Comparison of ENCODE assay signal across 8 mouse cellular contexts in genomic region chr11:72795455-72796295, GRCm38 (mm10). TPM values are rescaled to one million over a fixed set of nuclear protein-coding genes. Genes with fewer than 3 reads are reported as not detected.
A peak's percentile ranks its signal among the peaks of the same experiment; 100 is the strongest.
DNase-seq lines count a peak whose midpoint lies in the region; ATAC-seq lines count a peak whose summit lies in the region.

Gene Cyb5d2, minus strand, starts transcription at chr11:72796142.
Gene Zzef1, plus strand, starts transcription at chr11:72796226.

- DNase-seq in adipocyte (ENCODE audit: low spot score) = peak; percentile 97
- DNase-seq in embryo, embryonic 10 days (ENCODE audit: low spot score) = peak; percentile 98
- peak; percentile 90 for DNase-seq in gastrocnemius, postnatal 10 days
- DNase-seq in induced T-regulatory cell, adult 2 months (ENCODE audit: low read depth) = peak; percentile 98
- DNase-seq in left cerebral cortex, adult 9 months (ENCODE audit: low spot score in 2 of 2) = peak; percentile 91 to 95
- DNase-seq in right cerebral cortex, postnatal 14 days = peak; percentile 92
- DNase-seq in urinary bladder, postnatal 36 days (ENCODE audit: low spot score in 2 of 2) = peak; percentile 86 to 95

- peak; percentile 95 for ATAC-seq in megakaryocyte progenitor cell, adult 5-6 weeks (replicated peaks; ENCODE audit: poor library complexity)

RNA-seq across cellular contexts. Expression of gene Cyb5d2, which starts in this region (rescaled TPM):
- 1 to 10 TPM; 8.0 to 8.4 TPM for total RNA-seq in gastrocnemius, postnatal 10 days (2021)
- total RNA-seq in megakaryocyte progenitor cell, adult 5-6 weeks (2015) = 4.2 and 4.3 TPM in 2 replicates
- total RNA-seq in megakaryocyte progenitor cell, adult 5-6 weeks (2017) = 3.7 and 4.9 TPM in 2 replicates

RNA-seq across cellular contexts. Expression of gene Zzef1, which starts in this region (rescaled TPM):
- total RNA-seq in gastrocnemius, postnatal 10 days (2021) = 10 to 100 TPM; 17.2 to 21.7 TPM
- 18.2 and 24.5 TPM in 2 replicates for total RNA-seq in megakaryocyte progenitor cell, adult 5-6 weeks (2015)
- total RNA-seq in megakaryocyte progenitor cell, adult 5-6 weeks (2017) = 18.1 and 25.2 TPM in 2 replicates

Comparison
In these comparisons a context has a peak if more than half of its experiments do, and no peak if none do; other contexts are left out.
1. Peak in every context shown above with its lines: DNase-seq and ATAC-seq.